Mouse (Mus musculus): ENCODE results near the gene Stx6. TPM values are rescaled to one million over a fixed set of nuclear protein-coding genes. Genes with fewer than 3 reads are reported as not detected.

Gene Stx6
- total RNA-seq, 2 experiments from 2014 or later: 113 to 118 TPM

GRCm38 (mm10) chr1:155203954-155204353, 45.4 kb downstream of the Stx6 start:
- no peak for DNase-seq (ENCODE audit: low spot score in 2 of 2)
- intact Hi-C loops (cut with DNase I): loop anchor here (5.0 kb wide), 2 partner anchors 47 to 107 kb away; partner anchors contain the start of genes Ier5 and Stx6

- peak in 1 of 2 experiments; percentile 38 for DNase-seq (ENCODE audit: low spot score in 2 of 2)
- intact Hi-C loops (cut with DNase I): loop anchor here (5.0 kb wide), 2 partner anchors 47 to 107 kb away; partner anchors contain the start of genes Ier5 and Stx6
Observed at GRCm38 (mm10) chr1:155204560-155205162, 46.1 kb downstream of the Stx6 start.

GRCm38 (mm10) chr1:155205311-155205710, 46.8 kb downstream of the Stx6 start:
- no peak for DNase-seq (ENCODE audit: low spot score in 2 of 2)
- intact Hi-C loops (cut with DNase I): no loop called here

- no peak for DNase-seq (ENCODE audit: low spot score in 2 of 2)
- intact Hi-C loops (cut with DNase I): no loop called here
Observed at GRCm38 (mm10) chr1:155205822-155206660, 47.5 kb downstream of the Stx6 start.

- DNase-seq (ENCODE audit: low spot score in 2 of 2): no peak
- intact Hi-C loops (cut with DNase I): no loop called here
Observed at GRCm38 (mm10) chr1:155207859-155208258, 49.3 kb downstream of the Stx6 start.

GRCm38 (mm10) chr1:155210011-155210763, 51.7 kb downstream of the Stx6 start:
- DNase-seq (ENCODE audit: low spot score in 2 of 2): no peak
- intact Hi-C loops (cut with DNase I): no loop called here

GRCm38 (mm10) chr1:155211017-155211416, 52.5 kb downstream of the Stx6 start:
- DNase-seq (ENCODE audit: low spot score in 2 of 2): no peak
- intact Hi-C loops (cut with DNase I): no loop called here

GRCm38 (mm10) chr1:155212081-155212480, 53.6 kb downstream of the Stx6 start:
- intact Hi-C loops (cut with DNase I): no loop called here
- DNase-seq (ENCODE audit: low spot score in 2 of 2): no peak

GRCm38 (mm10) chr1:155212493-155212892, 54.0 kb downstream of the Stx6 start:
- intact Hi-C loops (cut with DNase I): no loop called here

GRCm38 (mm10) chr1:155212936-155213774, 54.6 kb downstream of the Stx6 start:
- intact Hi-C loops (cut with DNase I): no loop called here
- no peak for DNase-seq (ENCODE audit: low spot score in 2 of 2)

More at GRCm38 (mm10) chr1:155212493-155212892, 54.0 kb downstream of the Stx6 start:
- DNase-seq (ENCODE audit: low spot score in 2 of 2): no peak

GRCm38 (mm10) chr1:155213912-155214311, 55.4 kb downstream of the Stx6 start:
- intact Hi-C loops (cut with DNase I): no loop called here
- no peak for DNase-seq (ENCODE audit: low spot score in 2 of 2)

GRCm38 (mm10) chr1:155215066-155215764, 56.7 kb downstream of the Stx6 start:
- intact Hi-C loops (cut with DNase I): loop anchor here (5.0 kb wide), 1 partner anchor 118 kb away; the partner anchor contains the start of gene Ier5
- DNase-seq (ENCODE audit: low spot score in 2 of 2): peak; percentile 71 to 83

- DNase-seq (ENCODE audit: low spot score in 2 of 2): no peak
- intact Hi-C loops (cut with DNase I): loop anchor here (5.0 kb wide), 1 partner anchor 119 kb away; the partner anchor contains the start of gene Ier5
Observed at GRCm38 (mm10) chr1:155216313-155216712, 57.8 kb downstream of the Stx6 start.

GRCm38 (mm10) chr1:155216844-155217243, 58.3 kb downstream of the Stx6 start:
- no peak for DNase-seq (ENCODE audit: low spot score in 2 of 2)
- intact Hi-C loops (cut with DNase I): loop anchor here (5.0 kb wide), 1 partner anchor 120 kb away; the partner anchor contains the start of gene Ier5

- DNase-seq (ENCODE audit: low spot score in 2 of 2): peak in 1 of 2 experiments; percentile 71
- intact Hi-C loops (cut with DNase I): loop anchor here (2.0 to 5.0 kb wide), 3 partner anchors 121 to 191 kb away; partner anchors contain the start of gene Ier5
Observed at GRCm38 (mm10) chr1:155217865-155218541, 59.5 kb downstream of the Stx6 start.

GRCm38 (mm10) chr1:155218924-155219323, 60.4 kb downstream of the Stx6 start:
- intact Hi-C loops (cut with DNase I): loop anchor here (2.0 to 5.0 kb wide), 3 partner anchors 122 to 192 kb away; partner anchors contain the start of gene Ier5
- no peak for DNase-seq (ENCODE audit: low spot score in 2 of 2)

GRCm38 (mm10) chr1:155222101-155222669, 63.7 kb downstream of the Stx6 start:
- intact Hi-C loops (cut with DNase I): loop anchor here (5.0 kb wide), 1 partner anchor 60 kb away; no protein-coding TSS in a partner anchor
- DNase-seq (ENCODE audit: low spot score in 2 of 2): no peak
